ENCODE assay signal across 8 mouse cellular contexts in genomic region chr1:125441679-125442078, GRCm38 (mm10). TPM values are rescaled to one million over a fixed set of nuclear protein-coding genes. Genes with fewer than 3 reads are reported as not detected.
DNase-seq lines count a peak whose midpoint lies in the region; ATAC-seq lines count a peak whose summit lies in the region.

No protein-coding gene starts in this region.

- 0 out of 2 replicates have a peak overlapping the region, but pooled peaks have one; percentile 48 for H3K27ac ChIP-seq in intestine, embryonic 15.5 days

- ATAC-seq in intestine, embryonic 15.5 days, result 0 out of 2 replicates have a peak, but pooled peaks have one; percentile 47

- no peak overlapping the region for H3K4me3 ChIP-seq in intestine, embryonic 15.5 days (replicated peaks)

- WGBS in intestine, embryonic 15.5 days, result 44% methylated on average over 7 of the region's 7 CpGs

- peak; percentile 40 for DNase-seq in layer of hippocampus, adult 9-11 months
- no peak for DNase-seq in layer of hippocampus, postnatal 10 days (ENCODE audit: low spot score in 2 of 2)
- DNase-seq in lung, postnatal 10 days, result peak; percentile 61
- peak; percentile 24 for DNase-seq in thymus, postnatal 0 days (ENCODE audit: low spot score)
- no peak for DNase-seq in cerebellum, adult 9-11 months
- no peak for DNase-seq in layer of hippocampus, postnatal 25 days (ENCODE audit: extremely low spot score in 1 of 2, low spot score in 1 of 2)
- DNase-seq in frontal cortex, postnatal 36 days (ENCODE audit: low spot score in 2 of 2), result no peak

- H3K4me1 ChIP-seq in intestine, embryonic 15.5 days (replicated peaks), result 0 out of 2 replicates have a peak, but pooled peaks cover 3% of the 10 kb centered on the region

- H3K27me3 ChIP-seq in intestine, embryonic 15.5 days (replicated peaks), result no peaks in the 10 kb centered on the region

- H3K36me3 ChIP-seq in intestine, embryonic 15.5 days, result no peaks in the 10 kb centered on the region

- H3K9ac ChIP-seq in intestine, embryonic 15.5 days, result no peak overlapping the region

- H3K4me2 ChIP-seq in intestine, embryonic 15.5 days (replicated peaks), result no peak overlapping the region

- H3K9me3 ChIP-seq in intestine, embryonic 15.5 days, result no peaks in the 10 kb centered on the region

RNA-seq across cellular contexts. Expression of gene Actr3, which starts 6.2 kb away (rescaled TPM):
- 100 to 1,000 TPM; 307 to 309 TPM for total RNA-seq in layer of hippocampus, postnatal 10 days (2021)
- polyA plus RNA-seq in intestine, embryonic 15.5 days (2015; fragmentation: Nextera tagmentation; extraction: Ambion mirVana), result 342 and 356 TPM in 2 replicates
- polyA plus RNA-seq in thymus, postnatal 0 days (2015; fragmentation: Nextera tagmentation; extraction: Ambion mirVana), result 462 and 483 TPM in 2 replicates
- 100 to 1,000 TPM; 353 TPM for total RNA-seq in layer of hippocampus, postnatal 25 days (2021)

Comparison
In these comparisons a context has a peak if more than half of its experiments do, and no peak if none do; other contexts are left out.
1. DNase-seq: peak in layer of hippocampus, adult 9-11 months (single experiment), lung, postnatal 10 days (single experiment) and thymus, postnatal 0 days (single experiment); none in layer of hippocampus, postnatal 10 days (0 of 2), cerebellum, adult 9-11 months (single experiment), layer of hippocampus, postnatal 25 days (0 of 2) and frontal cortex, postnatal 36 days (0 of 2).